Mouse (Mus musculus) lung, embryonic 14.5 days (tissue): ENCODE data around the gene Ldlrad3. TPM values are rescaled to one million over a fixed set of nuclear protein-coding genes. Genes with fewer than 3 reads are reported as not detected.

ENCODE experiments used
- ATAC-seq: fragments of 200-750 bp; cut with Nextera tagmentation; 2 replicates; pipeline ENCODE4 v1.8.0; 2017; ENCODE audit warnings: mild to moderate bottlenecking, moderate TSS enrichment, moderate library complexity; ENCODE audit not compliant: insufficient read depth
- DNase-seq: peaks from one replicate; pipeline ENCODE4 v3.0.0-alpha.2; 2015
- H3K27ac ChIP-seq: fragments of 300-500 bp; sonication (generic); 2 replicates; pipeline ENCODE4 v1.5.1; 2014; ENCODE audit warnings: low read depth, mild to moderate bottlenecking, moderate library complexity
- H3K27me3 ChIP-seq: fragments of 300-500 bp; sonication (generic); 2 replicates; pipeline ENCODE4 v1.6.1; 2014; ENCODE audit warnings: low read length, control low read depth; ENCODE audit not compliant: insufficient read depth
- H3K36me3 ChIP-seq: fragments of 300-500 bp; sonication (generic); 2 replicates; pipeline ENCODE4 v1.6.1; 2014; ENCODE audit warnings: control low read depth; ENCODE audit not compliant: insufficient read depth
- H3K4me1 ChIP-seq: fragments of 300-500 bp; sonication (generic); 2 replicates; pipeline ENCODE4 v1.6.1; 2014; ENCODE audit warnings: antibody characterized with exemption, control low read depth; ENCODE audit not compliant: insufficient read depth
- H3K4me2 ChIP-seq: fragments of 300-500 bp; sonication (generic); 2 replicates; pipeline ENCODE4 v1.6.1; 2014; ENCODE audit warnings: mild to moderate bottlenecking
- H3K4me3 ChIP-seq: fragments of 300-500 bp; sonication (generic); 2 replicates; pipeline ENCODE4 v1.5.1; 2014; ENCODE audit warnings: low read depth, low read length
- H3K9ac ChIP-seq: fragments of 300-500 bp; sonication (generic); 2 replicates; pipeline ENCODE4 v1.6.1; 2014
- H3K9me3 ChIP-seq: fragments of 300-500 bp; sonication (generic); 2 replicates; pipeline ENCODE4 v1.6.1; 2016; ENCODE audit warnings: low read depth, low read length, control low read depth
- CTCF ChIP-seq: IDR thresholded peaks from 2 replicates; pipeline ENCODE4 v1.5.1; 2016; ENCODE audit warnings: antibody characterized with exemption, low read depth
- WGBS: fragments of 180-500 bp; shearing (Covaris S2); extraction: QIAGEN DNeasy Blood & Tissue Kit; methylation state at CpG from one replicate; pipeline ENCODE4 v1.1.7; 2014; 5-methylcytosine and 5-hydroxymethylcytosine counted together
- polyA plus RNA-seq: library from polyadenylated mRNA; unstranded; fragments of >200 nt; fragmentation: Nextera tagmentation; extraction: Ambion mirVana; gene quantifications from 2 replicates; pipeline ENCODE4 v1.2.1, GENCODE M21; 2014

Gene Ldlrad3
- polyA plus RNA-seq, 1 experiment from 2014 or later = 60.4 TPM

GRCm38 (mm10) chr2:102014538-102015113 is 171.6 kb downstream of the Ldlrad3 start:
- ATAC-seq (no peak), DNase-seq (no peak)
- H3K9ac ChIP-seq = no peak overlapping the region
- H3K4me3 ChIP-seq = no peak overlapping the region
- no peaks in the 10 kb centered on the region for H3K9me3 ChIP-seq
- no peaks in the 10 kb centered on the region for H3K4me1 ChIP-seq
- no peak overlapping the region for H3K27ac ChIP-seq
- H3K27me3 ChIP-seq = no peaks in the 10 kb centered on the region
- no peak for TF ChIP-seq CTCF
- H3K36me3 ChIP-seq = no peaks in the 10 kb centered on the region
- WGBS = 83% methylated on average over 6 of the region's 6 CpGs
- no peak overlapping the region for H3K4me2 ChIP-seq

- no peaks in the 10 kb centered on the region for H3K36me3 ChIP-seq
- DNase-seq (no peak), ATAC-seq (no peak)
- peaks cover 2% of the 10 kb centered on the region for H3K4me1 ChIP-seq
- no peaks in the 10 kb centered on the region for H3K27me3 ChIP-seq
- 66% methylated on average over 6 of the region's 6 CpGs for WGBS
- H3K4me2 ChIP-seq = no peak overlapping the region
- no peak overlapping the region for H3K9ac ChIP-seq
- H3K4me3 ChIP-seq = no peak overlapping the region
- H3K27ac ChIP-seq = no peak overlapping the region
- no peaks in the 10 kb centered on the region for H3K9me3 ChIP-seq
- TF ChIP-seq CTCF = no peak
Observed at GRCm38 (mm10) chr2:102011311-102011975, 174.7 kb downstream of the Ldlrad3 start.

- Histone ChIP-seq H3K4me3 (no peak overlapping the region), H3K27me3 (no peaks in the 10 kb centered on the region), H3K27ac (no peak overlapping the region), H3K36me3 (no peaks in the 10 kb centered on the region), H3K4me1 (peaks cover 18% of the 10 kb centered on the region), H3K9ac (no peak overlapping the region), H3K4me2 (no peak overlapping the region), H3K9me3 (no peaks in the 10 kb centered on the region)
- DNase-seq (no peak), ATAC-seq (no peak)
- 74% methylated on average over 6 of the region's 6 CpGs for WGBS
- TF ChIP-seq CTCF = no peak
Observed at GRCm38 (mm10) chr2:102009766-102010265, 176.4 kb downstream of the Ldlrad3 start.

- 19% methylated on average over 4 of the region's 4 CpGs for WGBS
- Histone ChIP-seq H3K27ac (peak overlapping the region; percentile 33; the same call in 1 of the 2 replicates), H3K4me3 (no peak overlapping the region), H3K4me1 (peaks cover 44% of the 10 kb centered on the region), H3K36me3 (no peaks in the 10 kb centered on the region), H3K4me2 (no peak overlapping the region), H3K27me3 (no peaks in the 10 kb centered on the region), H3K9me3 (no peaks in the 10 kb centered on the region), H3K9ac (no peak overlapping the region)
- no peak for TF ChIP-seq CTCF
- peak; percentile 37 for ATAC-seq
- DNase-seq = peak; percentile 77
Observed at GRCm38 (mm10) chr2:102006143-102006542, 180.0 kb downstream of the Ldlrad3 start.

GRCm38 (mm10) chr2:102005377-102006007 is 180.7 kb downstream of the Ldlrad3 start:
- Histone ChIP-seq H3K36me3 (no peaks in the 10 kb centered on the region), H3K27ac (peak overlapping the region; percentile 33; the same call in 1 of the 2 replicates), H3K9me3 (no peaks in the 10 kb centered on the region), H3K4me1 (peaks cover 44% of the 10 kb centered on the region), H3K27me3 (no peaks in the 10 kb centered on the region), H3K4me2 (no peak overlapping the region), H3K4me3 (no peak overlapping the region), H3K9ac (no peak overlapping the region)
- ATAC-seq (peak; percentile 11; the same call in 1 of the 2 replicates), DNase-seq (peak; percentile 33)
- TF ChIP-seq CTCF = no peak
- WGBS = 19% methylated on average over 8 of the region's 8 CpGs

- ATAC-seq = no peak
- H3K4me1 ChIP-seq = peaks cover 46% of the 10 kb centered on the region
Observed at GRCm38 (mm10) chr2:102003776-102004264, 182.4 kb downstream of the Ldlrad3 start.

More at GRCm38 (mm10) chr2:102003776-102004264, 182.4 kb downstream of the Ldlrad3 start:
- TF ChIP-seq CTCF = no peak
- H3K27me3 ChIP-seq = no peaks in the 10 kb centered on the region
- no peak overlapping the region for H3K4me2 ChIP-seq
- H3K9me3 ChIP-seq = no peaks in the 10 kb centered on the region
- WGBS = 39% methylated on average over 7 of the region's 7 CpGs
- DNase-seq = no peak
- H3K4me3 ChIP-seq = no peak overlapping the region
- no peaks in the 10 kb centered on the region for H3K36me3 ChIP-seq
- peak overlapping the region; percentile 77 for H3K27ac ChIP-seq
- H3K9ac ChIP-seq = no peak overlapping the region
